Mouse (Mus musculus) urinary bladder, postnatal 4 days (tissue): ENCODE data around the gene Plch1.

Experiments
- DNase-seq, 2 experiments: peaks; one replicate each; pipeline ENCODE4 v3.0.0; 2021 to 2022; ENCODE audit warnings: low spot score in 2 of 2

The Plch1 gene

GRCm38 (mm10) chr3:63692727-63693126 lies 206.5 kb downstream of the Plch1 start:
- no peak for DNase-seq

DNA sequence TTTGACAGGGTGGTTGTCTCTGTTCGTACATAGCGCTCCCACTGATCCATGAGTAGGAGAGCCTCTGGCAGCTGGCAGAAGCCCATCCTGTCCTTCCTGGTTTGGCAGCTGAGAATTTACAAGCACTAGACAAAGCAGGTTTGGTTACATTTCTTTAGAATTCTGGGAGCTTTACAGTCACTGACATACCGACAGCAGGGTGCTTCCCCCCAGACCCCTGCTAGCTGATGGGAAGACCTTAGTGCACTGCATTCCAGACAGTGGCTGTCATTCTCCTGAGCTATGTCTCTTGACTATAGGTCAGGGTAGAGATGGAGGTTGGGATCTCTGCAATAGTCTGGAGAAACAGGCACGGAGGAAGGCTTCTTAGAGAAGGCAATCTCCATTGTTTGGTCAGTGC lies 230.5 kb downstream of the Plch1 start:
- no peak for DNase-seq

DNA sequence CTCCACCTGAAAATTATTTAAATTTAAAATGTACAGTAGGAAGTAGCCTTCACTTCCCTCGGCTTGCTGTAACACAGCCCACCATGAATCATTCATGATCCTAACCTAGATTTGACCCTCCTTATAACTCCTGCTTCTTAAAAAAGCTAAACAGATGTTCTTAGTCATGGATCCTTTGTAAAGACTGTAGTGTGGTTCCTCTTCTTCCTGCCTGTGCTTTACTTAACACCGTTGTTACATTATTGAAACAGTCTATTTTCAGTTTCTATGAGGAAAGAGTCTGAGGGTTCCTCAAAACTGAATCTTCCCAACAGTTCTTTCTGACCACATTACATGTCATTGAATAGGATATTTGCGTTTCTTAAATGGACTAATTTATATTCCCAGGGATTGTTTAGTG lies 234.0 kb downstream of the Plch1 start:
- DNase-seq, result no peak

- no peak for DNase-seq
Observed at GRCm38 (mm10) chr3:63664575-63665243, 234.6 kb downstream of the Plch1 start.
